Mouse (Mus musculus) CH12.LX (cell line): ENCODE measurements at regions not wholly inside any gene's neighbourhood (a gene's known extent, or its start where the extent isn't known, plus 50 kb on each side); places are given as distances from the start of the nearest gene placed in this dataset.

Experiments
- DNase-seq: peaks from one replicate; pipeline ENCODE4 v3.0.0-alpha.2; 2013; ENCODE audit errors: extremely low read depth
- H3K27ac ChIP-seq: 2 replicates; pipeline ENCODE4 v1.5.1; 2012; ENCODE audit warnings: low read depth, mild to moderate bottlenecking, control low read depth, moderate library complexity; ENCODE audit not compliant: insufficient read depth
- H3K27me3 ChIP-seq: replicated peaks from 2 replicates; pipeline ENCODE3; 2012; ENCODE audit warnings: inconsistent platforms
- H3K36me3 ChIP-seq, 2 experiments: replicated peaks in 1 of 2; 2 replicates each; pipeline versions ENCODE3 to v1.6.1; 2012; ENCODE audit warnings: inconsistent platforms in 1 of 2, low read length in 1 of 2, mild to moderate bottlenecking in 1 of 2, mixed read lengths in 1 of 2, moderate library complexity in 1 of 2; ENCODE audit not compliant: control insufficient read depth in 1 of 2, insufficient read depth in 1 of 2
- H3K4me1 ChIP-seq, 2 experiments: 2 replicates each; pipeline ENCODE4 v1.6.1; 2012; ENCODE audit warnings: inconsistent platforms in 1 of 2, moderate library complexity in 1 of 2; ENCODE audit not compliant: insufficient read depth in 2 of 2, control insufficient read depth in 1 of 2
- H3K4me2 ChIP-seq: 2 replicates; pipeline ENCODE4 v1.6.1; 2012; ENCODE audit warnings: low read depth, mild to moderate bottlenecking, control low read depth; ENCODE audit not compliant: poor library complexity, insufficient read depth, severe bottlenecking
- H3K4me3 ChIP-seq, 3 experiments: fragments of 150-350 bp in 1 of 3; sonication (generic) in 1 of 3; replicated peaks in 1 of 3; 2 replicates each; pipeline versions ENCODE3 to v1.5.1; 2011 to 2012; ENCODE audit warnings: low read depth in 2 of 3, low read length in 2 of 3, mild to moderate bottlenecking in 2 of 3, moderate library complexity in 2 of 3, control low read depth in 1 of 3, improper control_type of control experiment in 1 of 3, inconsistent platforms in 1 of 3, mixed read lengths in 1 of 3; ENCODE audit not compliant: poor library complexity in 1 of 3
- H3K79me2 ChIP-seq: replicated peaks from 2 replicates; pipeline ENCODE4 v1.6.1; 2012; ENCODE audit warnings: mild to moderate bottlenecking, moderate library complexity; ENCODE audit not compliant: control insufficient read depth, poor library complexity, insufficient read depth, severe bottlenecking; ENCODE audit errors: extremely low read depth
- H3K9ac ChIP-seq: 2 replicates; pipeline ENCODE4 v1.6.1; 2012; ENCODE audit warnings: low read depth, mild to moderate bottlenecking, control low read depth, moderate library complexity; ENCODE audit not compliant: insufficient read depth
- H3K9me3 ChIP-seq: replicated peaks from 2 replicates; pipeline ENCODE3; 2012; ENCODE audit warnings: low read length, inconsistent platforms, mixed read lengths
- CHD2 ChIP-seq: IDR thresholded peaks from 2 replicates; pipeline ENCODE4 v1.6.1; 2011; ENCODE audit warnings: low read length, improper control_type of control experiment
- CTCF ChIP-seq, 2 experiments: IDR thresholded peaks in 1 of 2; conservative IDR thresholded peaks in 1 of 2; 2 replicates each; pipeline ENCODE4 v1.5.1; 2011 to 2012; ENCODE audit warnings: low read depth in 2 of 2, low read length in 2 of 2, improper control_type of control experiment in 1 of 2, inconsistent platforms in 1 of 2, mild to moderate bottlenecking in 1 of 2, moderate library complexity in 1 of 2
- ELF1 ChIP-seq: IDR thresholded peaks from 2 replicates; pipeline ENCODE4 v1.6.1; 2014; ENCODE audit warnings: low read depth, mild to moderate bottlenecking, inconsistent platforms, low read length, improper control_type of control experiment
- ETS1 ChIP-seq: conservative IDR thresholded peaks from 2 replicates; pipeline ENCODE4 v1.6.1; 2012; ENCODE audit warnings: low read depth, mild to moderate bottlenecking, inconsistent platforms, low read length, improper control_type of control experiment, moderate library complexity
- GABPA ChIP-seq: IDR thresholded peaks from 2 replicates; pipeline ENCODE4 v1.6.1; 2012; ENCODE audit warnings: low read depth, low read length, improper control_type of control experiment, inconsistent platforms; ENCODE audit not compliant: insufficient replicate concordance
- IRF4 ChIP-seq: IDR thresholded peaks from 2 replicates; pipeline ENCODE4 v1.6.1; 2014; ENCODE audit warnings: low read depth, mild to moderate bottlenecking, inconsistent platforms, low read length, improper control_type of control experiment
- KAT2A ChIP-seq: IDR thresholded peaks from 2 replicates; pipeline ENCODE4 v1.6.1; 2012; ENCODE audit warnings: low read length, improper control_type of control experiment, inconsistent platforms; ENCODE audit not compliant: insufficient replicate concordance
- MYC ChIP-seq: IDR thresholded peaks from 2 replicates; pipeline ENCODE4 v1.6.1; 2011; ENCODE audit warnings: low read depth, mild to moderate bottlenecking, improper control_type of control experiment, low read length
- NELFE ChIP-seq: IDR thresholded peaks from 2 replicates; pipeline ENCODE4 v1.6.1; 2011; ENCODE audit warnings: low read depth, low read length, improper control_type of control experiment
- PAX5 ChIP-seq: IDR thresholded peaks from 2 replicates; pipeline ENCODE4 v1.6.1; 2012; ENCODE audit warnings: low read length, inconsistent platforms, mixed read lengths
- POLR2AphosphoS2 ChIP-seq: IDR thresholded peaks from 2 replicates; pipeline ENCODE4 v1.6.1; 2011; ENCODE audit warnings: low read depth, low read length, improper control_type of control experiment
- RAD21 ChIP-seq: IDR thresholded peaks from 2 replicates; pipeline ENCODE4 v1.6.1; 2011; ENCODE audit warnings: low read depth, mild to moderate bottlenecking, low read length, improper control_type of control experiment, moderate library complexity
- SIN3A ChIP-seq: IDR thresholded peaks from 2 replicates; pipeline ENCODE4 v1.6.1; 2012; ENCODE audit warnings: low read length, improper control_type of control experiment, inconsistent platforms
- SMC3 ChIP-seq: IDR thresholded peaks from 2 replicates; pipeline ENCODE4 v1.6.1; 2011; ENCODE audit warnings: low read depth, low read length, improper control_type of control experiment
- TCF12 ChIP-seq: IDR thresholded peaks from 2 replicates; pipeline ENCODE4 v1.6.1; 2014; ENCODE audit warnings: low read depth, mild to moderate bottlenecking, inconsistent platforms, low read length, improper control_type of control experiment
- USF1 ChIP-seq: IDR thresholded peaks from 2 replicates; pipeline ENCODE4 v1.6.1; 2014; ENCODE audit warnings: low read depth, mild to moderate bottlenecking, inconsistent platforms, low read length, improper control_type of control experiment
- ZNF384 ChIP-seq: IDR thresholded peaks from 2 replicates; pipeline ENCODE4 v1.6.1; 2012; ENCODE audit warnings: low read depth, low read length, improper control_type of control experiment, inconsistent platforms
- dilution Hi-C: fragments of 300-500 bp; cut with MboI; formaldehyde crosslinking; loops from 2 replicates; pipeline ENCODE4 v1.14.3; 2020; ENCODE audit warnings: low sequenced_read_pairs; ENCODE audit not compliant: extremely low pct_unique_long_range_greater_than_20kb, extremely low pct_ligation_motif_present
- in situ Hi-C: fragments of 300-500 bp; cut with MboI; formaldehyde crosslinking; loops from 3 replicates; pipeline ENCODE4 v1.14.3; 2019; ENCODE audit warnings: low sequenced_read_pairs, low pct_ligation_motif_present, low pct_unique_long_range_greater_than_20kb, mixed read lengths

DNA sequence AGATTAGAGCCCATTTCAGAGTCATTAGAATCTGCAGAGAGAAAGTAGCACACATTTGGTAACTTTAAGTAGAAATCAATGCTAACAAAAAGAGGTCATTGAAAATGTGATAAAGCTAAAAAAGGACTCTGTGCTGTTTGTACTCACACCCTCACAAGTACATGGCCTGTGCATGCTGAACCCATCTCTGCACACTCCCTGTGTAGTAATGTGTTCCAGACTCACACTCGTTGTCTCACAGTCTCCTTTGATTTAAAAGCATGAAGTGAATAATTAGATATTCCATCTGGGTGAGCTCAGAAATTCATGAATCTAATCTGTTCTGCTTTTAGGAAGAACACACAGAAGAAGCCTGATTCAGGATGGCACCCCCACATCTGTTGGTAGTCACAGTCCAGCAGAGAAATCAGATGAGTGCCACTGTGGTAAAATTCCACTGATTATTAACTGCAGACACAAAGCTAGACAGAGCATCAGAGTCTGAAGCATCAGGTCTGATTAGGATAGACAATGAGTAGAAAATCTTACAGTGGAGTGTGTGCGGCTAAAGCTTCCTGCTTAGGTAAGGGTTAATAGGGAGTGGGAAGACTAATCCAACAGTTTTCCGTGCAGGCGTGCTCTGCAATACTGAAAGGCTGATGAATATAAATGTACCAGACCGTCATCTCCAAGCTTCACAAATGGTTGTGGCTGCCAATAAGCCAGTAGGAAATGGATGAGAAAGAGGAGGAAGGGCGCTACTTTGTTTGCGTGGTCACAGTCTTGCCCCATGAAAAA lies 91.7 kb upstream of the Nrsn1 start:
- dilution Hi-C loops (no loop called here), in situ Hi-C loops (no loop called here)
- no peak for DNase-seq
- no peaks in the 10 kb centered on the region for H3K36me3 ChIP-seq
- H3K27me3 ChIP-seq: no peaks in the 10 kb centered on the region
- no peak for TF ChIP-seq KAT2A
- no peak for TF ChIP-seq NELFE
- no peak for TF ChIP-seq ELF1
- no peak for TF ChIP-seq ETS1
- TF ChIP-seq TCF12: no peak
- TF ChIP-seq POLR2AphosphoS2: no peak
- H3K9ac ChIP-seq: no peak overlapping the region
- no peak overlapping the region for H3K4me3 ChIP-seq
- H3K79me2 ChIP-seq: no peaks in the 10 kb centered on the region
- H3K4me2 ChIP-seq: no peak overlapping the region
- H3K9me3 ChIP-seq: no peaks in the 10 kb centered on the region
- no peak overlapping the region for H3K27ac ChIP-seq
- H3K4me1 ChIP-seq: no peaks in the 10 kb centered on the region

- no peaks in the 10 kb centered on the region for H3K27me3 ChIP-seq
- no peak overlapping the region for H3K4me3 ChIP-seq
- no peaks in the 10 kb centered on the region for H3K36me3 ChIP-seq
- no peaks in the 10 kb centered on the region for H3K4me1 ChIP-seq
- TF ChIP-seq PAX5: no peak
- TF ChIP-seq CTCF (conservative IDR thresholded peaks at IDR 0.05 in 1 of 2, IDR thresholded peaks at IDR 0.05 in 1 of 2; ENCODE audit: low read depth in 2 of 2, low read length in 2 of 2): peak in 1 of 2 experiments; percentile 39; a peak in 2 of 4 replicates
- TF ChIP-seq USF1: no peak
- TF ChIP-seq SMC3: peak; percentile 26
- no peak for TF ChIP-seq SIN3A
- TF ChIP-seq MYC: no peak
- peak; percentile 37 for TF ChIP-seq RAD21
- TF ChIP-seq GABPA: no peak
- no peak for TF ChIP-seq IRF4
- TF ChIP-seq ELF1: no peak
- peak; percentile 49 for TF ChIP-seq ZNF384
- TF ChIP-seq CHD2: no peak
- no peak overlapping the region for H3K27ac ChIP-seq
- no peak overlapping the region for H3K9ac ChIP-seq
- no peaks in the 10 kb centered on the region for H3K9me3 ChIP-seq
- dilution Hi-C loops (no loop called here), in situ Hi-C loops (no loop called here)
- peak; percentile 4 for DNase-seq
- H3K79me2 ChIP-seq: no peaks in the 10 kb centered on the region
- H3K4me2 ChIP-seq: no peak overlapping the region
Measured at GRCm38 (mm10) chr13:25347558-25347957, 77.3 kb upstream of the Nrsn1 start.
